Mouse (Mus musculus): ENCODE results near the gene Mad1l1. TPM values are rescaled to one million over a fixed set of nuclear protein-coding genes. Genes with fewer than 3 reads are reported as not detected.

Mad1l1 gene
- polyA plus RNA-seq, 2 experiments from 2014 or later = 28.2 to 40.3 TPM

- no peak for ATAC-seq
These were observed 62.7 kb downstream of the Mad1l1 start for GRCm38 (mm10) chr5:140258633-140259032.

- no peak for ATAC-seq
These were observed 63.3 kb downstream of the Mad1l1 start for GRCm38 (mm10) chr5:140258035-140258434.

- ATAC-seq = no peak
These were observed 63.9 kb downstream of the Mad1l1 start for GRCm38 (mm10) chr5:140257439-140257838.

- ATAC-seq = no peak
These were observed 64.7 kb downstream of the Mad1l1 start for GRCm38 (mm10) chr5:140256685-140257084.

- no peak for ATAC-seq
These were observed 66.1 kb downstream of the Mad1l1 start for GRCm38 (mm10) chr5:140255265-140255664.

GRCm38 (mm10) chr5:140254656-140255055 lies 66.7 kb downstream of the Mad1l1 start:
- no peak for ATAC-seq

DNA sequence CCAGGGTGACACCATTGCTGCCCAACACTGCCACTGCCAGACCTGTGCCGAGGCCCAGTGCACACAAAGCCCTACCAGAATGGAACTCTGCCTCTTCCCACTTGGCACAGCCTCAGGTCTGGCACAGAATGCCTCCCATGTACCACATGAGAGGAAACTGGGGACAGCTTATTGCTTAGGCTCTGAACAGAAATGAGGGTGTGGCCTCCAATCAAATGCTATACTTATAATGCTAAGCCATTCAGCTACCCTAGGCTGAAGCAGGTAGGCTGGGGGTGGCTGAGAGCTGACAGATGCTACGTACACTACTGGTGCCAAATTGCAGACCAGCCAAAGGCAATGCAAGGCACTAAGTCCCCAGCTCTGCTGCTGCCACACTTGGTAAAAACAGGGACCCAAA lies 69.4 kb downstream of the Mad1l1 start:
- ATAC-seq = no peak

GRCm38 (mm10) chr5:140250370-140250769 lies 71.0 kb downstream of the Mad1l1 start:
- no peak for ATAC-seq

GRCm38 (mm10) chr5:140249359-140250062 lies 71.8 kb downstream of the Mad1l1 start:
- no peak for ATAC-seq

DNA sequence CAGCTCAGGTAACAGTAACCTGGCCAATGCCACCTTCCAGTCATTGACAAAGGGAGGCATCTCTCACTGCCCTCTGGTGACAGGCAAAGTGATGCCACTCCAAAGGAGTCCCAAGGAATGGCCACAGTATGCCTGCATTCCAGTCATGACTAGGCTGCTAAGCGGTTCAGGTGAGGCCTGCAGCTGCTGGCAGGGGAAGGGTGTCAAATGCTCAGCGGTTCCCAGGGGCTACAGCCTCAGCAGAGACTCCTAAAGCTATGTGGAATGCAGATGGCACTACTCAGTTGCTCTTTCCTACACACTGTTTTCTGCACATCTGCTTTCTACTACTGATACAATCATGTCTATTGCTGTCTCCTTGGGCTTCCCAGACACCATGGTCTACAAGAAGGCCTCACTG lies 73.3 kb downstream of the Mad1l1 start:
- ATAC-seq = no peak

GRCm38 (mm10) chr5:140240235-140240634 lies 81.1 kb downstream of the Mad1l1 start:
- ATAC-seq = no peak

GRCm38 (mm10) chr5:140238880-140239279 lies 82.5 kb downstream of the Mad1l1 start:
- ATAC-seq = no peak

DNA sequence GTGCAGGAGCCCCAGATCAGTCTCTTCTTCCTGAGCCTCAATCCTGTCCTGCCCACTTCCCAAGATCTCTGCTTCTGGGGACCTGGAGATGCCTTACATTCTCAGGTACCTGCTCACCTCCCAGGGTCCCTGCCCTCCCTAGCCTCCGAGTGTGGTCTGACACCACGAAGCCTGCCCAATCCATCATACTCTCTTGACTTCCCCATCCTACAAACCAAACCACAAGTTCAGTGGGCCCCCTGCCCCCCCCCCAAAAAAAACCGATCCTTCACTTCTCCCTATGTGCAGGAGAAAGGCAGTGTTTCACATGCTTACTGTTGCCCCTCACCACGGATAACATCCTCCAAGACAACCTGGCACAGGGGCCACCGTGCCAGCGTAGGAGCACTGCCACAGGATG lies 90.5 kb downstream of the Mad1l1 start:
- no peak for ATAC-seq

- no peak for ATAC-seq
These were observed 93.0 kb downstream of the Mad1l1 start for GRCm38 (mm10) chr5:140228306-140228705.

DNA sequence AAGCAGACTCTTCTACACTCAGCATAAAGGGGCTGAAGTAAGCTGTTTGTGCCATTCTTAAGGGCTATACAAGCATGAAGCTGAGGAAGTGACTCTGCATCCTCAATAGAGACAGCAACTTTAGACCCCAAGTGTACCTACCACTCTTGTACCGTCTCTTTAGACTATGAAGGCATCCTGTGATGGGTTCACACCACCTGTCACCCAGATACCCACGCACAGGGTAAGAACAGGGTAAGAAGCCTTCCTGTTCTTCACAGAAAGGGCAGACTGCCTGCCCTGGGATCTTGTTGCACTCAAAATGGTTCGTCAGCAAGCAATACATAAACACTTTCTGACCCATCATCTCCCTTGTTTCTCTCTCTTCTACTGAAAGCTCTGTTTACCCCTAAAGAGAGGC lies 94.5 kb downstream of the Mad1l1 start:
- peak; percentile 23 for ATAC-seq

DNA sequence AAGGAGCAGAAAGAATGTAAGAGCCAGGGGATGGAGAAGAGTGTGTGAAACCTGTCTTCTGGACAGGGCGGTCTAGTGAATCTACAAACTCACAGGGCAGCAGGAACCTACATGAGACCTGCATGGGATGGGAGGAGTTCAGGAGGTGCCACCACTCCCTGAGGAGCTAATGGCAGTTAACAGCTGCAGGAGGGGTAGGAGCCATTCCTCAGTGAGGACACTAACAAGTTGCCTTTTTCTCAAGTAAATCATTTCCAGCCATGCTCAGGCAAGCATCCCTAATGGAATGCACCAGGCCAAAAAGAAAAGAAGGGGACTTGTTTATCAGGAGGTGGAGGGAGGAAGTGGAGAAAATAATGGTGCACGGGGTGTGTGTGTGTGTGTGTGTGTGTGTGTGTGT lies 95.5 kb downstream of the Mad1l1 start:
- no peak for ATAC-seq

GRCm38 (mm10) chr5:140225103-140225502 lies 96.2 kb downstream of the Mad1l1 start:
- no peak for ATAC-seq

DNA sequence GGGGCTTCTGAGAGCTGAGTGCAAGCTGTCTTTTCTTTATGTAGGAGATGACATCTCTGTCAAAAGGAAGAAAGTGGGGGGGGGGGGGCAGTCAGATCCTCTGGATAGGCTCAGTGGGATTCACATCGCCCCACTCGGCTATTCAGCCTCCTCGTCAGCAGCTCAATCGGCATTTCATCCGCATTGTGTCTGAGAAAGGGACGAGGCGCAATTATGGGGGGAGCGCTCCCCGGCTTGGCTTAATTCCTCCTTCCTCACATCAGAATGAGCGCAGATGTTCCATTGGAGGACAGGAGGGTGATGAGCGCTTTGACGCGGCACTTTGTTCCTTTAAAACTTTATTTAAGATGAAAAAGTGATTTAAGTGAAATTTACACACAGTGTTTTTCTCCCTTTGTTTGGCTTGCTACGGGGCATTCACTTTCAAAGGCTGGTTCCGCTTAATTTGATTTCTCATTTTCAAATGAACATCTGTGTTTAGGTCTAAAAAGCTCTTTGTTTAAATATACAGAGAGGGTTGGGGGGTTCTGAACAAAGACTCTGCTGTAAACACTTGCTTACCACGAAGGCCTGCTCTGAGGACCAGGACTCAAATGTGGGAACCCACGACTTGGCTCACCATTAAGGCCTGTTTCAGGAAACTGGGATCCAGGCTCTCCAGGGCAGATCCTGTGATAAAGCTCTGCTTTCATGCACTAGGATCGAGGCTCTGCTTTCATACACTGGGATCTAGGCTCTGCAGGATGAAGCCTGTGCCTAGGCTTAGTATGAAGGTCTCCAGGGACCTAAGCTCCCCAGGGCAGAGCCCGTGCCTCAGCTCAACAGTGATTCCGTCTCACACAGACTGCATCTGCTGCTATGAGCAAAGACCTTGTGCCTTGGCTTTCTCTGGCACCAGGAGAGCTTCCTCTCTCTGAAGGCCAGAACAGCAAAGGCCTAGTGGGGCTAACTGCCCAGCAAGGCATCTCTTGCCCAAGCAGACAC lies 98.0 kb downstream of the Mad1l1 start:
- no peak for ATAC-seq

DNA sequence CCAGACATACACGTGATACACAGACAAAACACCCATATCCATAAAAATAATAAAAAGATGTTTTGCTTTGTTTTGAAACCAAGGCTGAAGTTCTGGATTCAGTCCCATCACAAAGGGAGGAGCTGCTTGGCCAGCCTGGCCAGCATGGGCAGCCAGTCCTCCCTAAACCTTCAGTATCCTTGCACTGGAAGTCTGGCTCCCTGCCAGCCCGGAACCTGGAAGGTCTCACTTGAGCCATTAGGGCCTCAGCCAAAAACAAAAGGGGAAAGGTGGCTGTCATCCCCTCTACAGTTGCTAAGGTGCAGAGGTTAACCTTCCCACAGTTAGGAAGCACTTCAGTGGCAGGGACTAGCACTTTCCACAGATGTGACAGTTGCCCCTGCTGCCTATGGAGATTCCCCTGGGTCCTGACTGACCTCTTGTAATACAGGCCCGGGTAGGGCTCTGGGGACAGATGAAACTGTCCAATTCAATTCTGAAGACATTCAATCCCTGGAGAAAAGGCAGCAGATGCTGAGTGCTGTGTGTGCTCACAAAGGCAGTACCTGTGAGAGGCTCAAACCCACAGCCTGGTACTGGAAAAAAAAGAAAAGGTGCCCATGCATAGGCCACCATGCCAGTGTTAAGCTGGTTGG lies 100.2 kb downstream of the Mad1l1 start:
- ATAC-seq = no peak

GRCm38 (mm10) chr5:140219252-140219651 lies 102.1 kb downstream of the Mad1l1 start:
- ATAC-seq = no peak

DNA sequence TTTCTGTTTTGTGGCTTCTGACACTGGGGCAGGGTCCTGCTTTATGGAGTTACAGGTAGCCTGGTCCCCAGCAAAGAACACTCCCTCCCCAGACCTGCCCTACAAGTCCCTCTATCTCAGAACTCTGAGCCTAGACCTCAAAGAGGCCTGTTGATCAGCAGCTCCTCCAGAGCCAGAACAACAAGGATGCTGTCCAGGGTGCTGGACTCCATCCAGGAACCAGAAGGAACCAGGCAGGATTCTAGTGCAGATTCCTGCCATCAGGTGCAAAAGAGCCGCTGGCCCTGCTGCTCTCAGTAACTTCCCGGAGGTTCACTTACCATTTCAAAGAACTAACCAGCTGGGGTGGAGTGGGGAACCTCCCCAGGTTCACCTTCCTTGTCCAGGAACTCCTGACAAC lies 103.5 kb downstream of the Mad1l1 start:
- no peak for ATAC-seq

GRCm38 (mm10) chr5:140217083-140217482 lies 104.3 kb downstream of the Mad1l1 start:
- no peak for ATAC-seq

DNA sequence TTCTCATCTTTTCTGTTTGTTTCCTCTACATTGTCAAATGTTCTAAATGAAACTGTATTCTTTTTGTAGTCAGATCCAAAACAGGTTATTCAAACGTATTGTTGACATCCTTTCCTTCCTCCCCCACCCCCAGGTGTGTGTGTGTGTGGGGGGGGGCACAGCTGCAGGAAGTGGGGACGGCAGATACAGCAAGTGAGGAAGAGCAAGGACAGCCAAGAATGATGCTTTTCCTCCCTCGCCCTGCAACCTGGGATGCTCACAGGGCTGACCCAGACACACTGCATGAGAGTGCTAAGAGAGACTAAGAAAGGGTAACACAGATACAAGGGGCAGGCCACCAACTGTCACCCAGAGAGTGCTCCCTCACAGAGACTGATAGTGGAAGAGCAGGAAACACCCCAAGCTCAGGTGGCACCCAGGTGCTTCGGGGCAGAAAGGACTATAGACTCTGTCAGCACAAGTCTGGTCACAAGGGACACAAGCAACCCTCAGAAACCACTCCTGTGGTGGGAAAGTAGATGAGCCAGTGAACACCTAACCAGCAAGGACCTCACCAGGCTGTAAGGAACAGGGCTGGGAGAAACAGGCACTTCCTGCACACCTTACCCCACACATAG lies 105.8 kb downstream of the Mad1l1 start:
- ATAC-seq = peak; percentile 82
